Mouse (Mus musculus): ENCODE results near the gene Elovl6. TPM values are rescaled to one million over a fixed set of nuclear protein-coding genes. Genes with fewer than 3 reads are reported as not detected.

Gene Elovl6
- total RNA-seq, 1 experiment from 2014 or later, result 21.3 TPM

GRCm38 (mm10) chr3:129540882-129541281 is 8.7 kb downstream of the Elovl6 start:
- ATAC-seq (replicated peaks; ENCODE audit: low read depth, poor library complexity, severe bottlenecking), result no peak

- ATAC-seq (replicated peaks; ENCODE audit: low read depth, poor library complexity, severe bottlenecking), result no peak
Measured at GRCm38 (mm10) chr3:129541456-129541855, 9.3 kb downstream of the Elovl6 start.

GRCm38 (mm10) chr3:129543376-129543775 is 11.2 kb downstream of the Elovl6 start:
- no peak for ATAC-seq (replicated peaks; ENCODE audit: low read depth, poor library complexity, severe bottlenecking)

GRCm38 (mm10) chr3:129544217-129544616 is 12.1 kb downstream of the Elovl6 start:
- no peak for ATAC-seq (replicated peaks; ENCODE audit: low read depth, poor library complexity, severe bottlenecking)

GRCm38 (mm10) chr3:129545228-129545627 is 13.1 kb downstream of the Elovl6 start:
- ATAC-seq (replicated peaks; ENCODE audit: low read depth, poor library complexity, severe bottlenecking), result no peak

- no peak for ATAC-seq (replicated peaks; ENCODE audit: low read depth, poor library complexity, severe bottlenecking)
Measured at GRCm38 (mm10) chr3:129545801-129546200, 13.6 kb downstream of the Elovl6 start.

GRCm38 (mm10) chr3:129547837-129548435 is 15.8 kb downstream of the Elovl6 start:
- ATAC-seq (replicated peaks; ENCODE audit: low read depth, poor library complexity, severe bottlenecking), result no peak

GRCm38 (mm10) chr3:129548760-129549159 is 16.6 kb downstream of the Elovl6 start:
- no peak for ATAC-seq (replicated peaks; ENCODE audit: low read depth, poor library complexity, severe bottlenecking)

- ATAC-seq (replicated peaks; ENCODE audit: low read depth, poor library complexity, severe bottlenecking), result no peak
Measured at GRCm38 (mm10) chr3:129549546-129549945, 17.4 kb downstream of the Elovl6 start.

GRCm38 (mm10) chr3:129551581-129552290 is 19.6 kb downstream of the Elovl6 start:
- ATAC-seq (replicated peaks; ENCODE audit: low read depth, poor library complexity, severe bottlenecking), result no peak

- 0 out of 2 replicates have a peak, but pooled peaks have one; percentile 12 for ATAC-seq (replicated peaks; ENCODE audit: low read depth, poor library complexity, severe bottlenecking)
Measured at GRCm38 (mm10) chr3:129552370-129552769, 20.2 kb downstream of the Elovl6 start.

GRCm38 (mm10) chr3:129553173-129553572 is 21.0 kb downstream of the Elovl6 start:
- ATAC-seq (replicated peaks; ENCODE audit: low read depth, poor library complexity, severe bottlenecking), result peak; percentile 96

- peak; percentile 16; the same call in 1 of the 2 replicates for ATAC-seq (replicated peaks; ENCODE audit: low read depth, poor library complexity, severe bottlenecking)
Measured at GRCm38 (mm10) chr3:129553661-129554060, 21.5 kb downstream of the Elovl6 start.

GRCm38 (mm10) chr3:129554436-129554835 is 22.3 kb downstream of the Elovl6 start:
- no peak for ATAC-seq (replicated peaks; ENCODE audit: low read depth, poor library complexity, severe bottlenecking)

GRCm38 (mm10) chr3:129557048-129557447 is 24.9 kb downstream of the Elovl6 start:
- ATAC-seq (replicated peaks; ENCODE audit: low read depth, poor library complexity, severe bottlenecking), result no peak

- ATAC-seq (replicated peaks; ENCODE audit: low read depth, poor library complexity, severe bottlenecking), result no peak
Measured at GRCm38 (mm10) chr3:129557566-129557965, 25.4 kb downstream of the Elovl6 start.

- ATAC-seq (replicated peaks; ENCODE audit: low read depth, poor library complexity, severe bottlenecking), result no peak
Measured at GRCm38 (mm10) chr3:129558016-129558955, 26.1 kb downstream of the Elovl6 start.

- no peak for ATAC-seq (replicated peaks; ENCODE audit: low read depth, poor library complexity, severe bottlenecking)
Measured at GRCm38 (mm10) chr3:129560068-129560467, 27.9 kb downstream of the Elovl6 start.

- no peak for ATAC-seq (replicated peaks; ENCODE audit: low read depth, poor library complexity, severe bottlenecking)
Measured at GRCm38 (mm10) chr3:129561011-129561410, 28.9 kb downstream of the Elovl6 start.

GRCm38 (mm10) chr3:129561853-129562252 is 29.7 kb downstream of the Elovl6 start:
- no peak for ATAC-seq (replicated peaks; ENCODE audit: low read depth, poor library complexity, severe bottlenecking)

- no peak for ATAC-seq (replicated peaks; ENCODE audit: low read depth, poor library complexity, severe bottlenecking)
Measured at GRCm38 (mm10) chr3:129562411-129562810, 30.3 kb downstream of the Elovl6 start.

Measured in common myeloid progenitor, adult 5-6 weeks (primary cell).